Mouse (Mus musculus): ENCODE measurements around the gene Gm28305.

GRCm38 (mm10) chr9:104043676-104044075 is 3.2 kb downstream of the Gm28305 start:
- TF ChIP-seq CTCF (IDR thresholded peaks at IDR 0.05) (no peak), POLR2A (IDR thresholded peaks at IDR 0.05; ENCODE audit: insufficient read depth, low read depth, low read length) (no peak), EP300 (IDR thresholded peaks at IDR 0.05; ENCODE audit: insufficient read depth, low read depth, low read length) (no peak)
